Mouse (Mus musculus): Measurements from ENCODE around the gene Adgrg3. TPM values are rescaled to one million over a fixed set of nuclear protein-coding genes. Genes with fewer than 3 reads are reported as not detected.
A peak's percentile ranks its signal among the peaks of the same experiment; 100 is the strongest.

Adgrg3 gene
- polyA plus RNA-seq, 1 experiment from 2014 or later, result 3.8 TPM

GRCm38 (mm10) chr8:95001655-95002054 is 15.8 kb upstream of the Adgrg3 start:
- no peak overlapping the region for H3K4me2 ChIP-seq (replicated peaks; ENCODE audit: low read depth, low read length)
- H3K27me3 ChIP-seq (ENCODE audit: control insufficient read depth, insufficient read depth, low read length), result no peaks in the 10 kb centered on the region
- no peak overlapping the region for H3K27ac ChIP-seq (ENCODE audit: low read length)
- peaks cover 32% of the 10 kb centered on the region; the same call in 1 of the 2 replicates for H3K4me1 ChIP-seq (ENCODE audit: control insufficient read depth, insufficient read depth, low read length)
- peak; percentile 68 for ATAC-seq (ENCODE audit: insufficient number of reproducible peaks, insufficient read depth, low FRiP score, low read depth)
- H3K4me3 ChIP-seq (ENCODE audit: low read depth, low read length), result no peak overlapping the region
- H3K9ac ChIP-seq (replicated peaks; ENCODE audit: low read depth, low read length), result no peak overlapping the region
- WGBS, result 4% methylated on average over 7 of the region's 7 CpGs
- peaks cover 5% of the 10 kb centered on the region; the same call in 1 of the 2 replicates for H3K36me3 ChIP-seq (ENCODE audit: control insufficient read depth, insufficient read depth, low read length)
- H3K9me3 ChIP-seq (ENCODE audit: control insufficient read depth, low read depth, low read length), result no peaks in the 10 kb centered on the region

GRCm38 (mm10) chr8:95002089-95002655 is 15.3 kb upstream of the Adgrg3 start:
- 42% methylated on average over 8 of the region's 8 CpGs for WGBS
- Histone ChIP-seq H3K9me3 (ENCODE audit: control insufficient read depth, low read depth, low read length) (no peaks in the 10 kb centered on the region), H3K36me3 (ENCODE audit: control insufficient read depth, insufficient read depth, low read length) (peaks cover 5% of the 10 kb centered on the region; the same call in 1 of the 2 replicates), H3K4me1 (ENCODE audit: control insufficient read depth, insufficient read depth, low read length) (peaks cover 32% of the 10 kb centered on the region; the same call in 1 of the 2 replicates), H3K4me2 (replicated peaks; ENCODE audit: low read depth, low read length) (no peak overlapping the region), H3K27me3 (ENCODE audit: control insufficient read depth, insufficient read depth, low read length) (no peaks in the 10 kb centered on the region), H3K27ac (ENCODE audit: low read length) (no peak overlapping the region), H3K9ac (replicated peaks; ENCODE audit: low read depth, low read length) (no peak overlapping the region), H3K4me3 (ENCODE audit: low read depth, low read length) (no peak overlapping the region)
- ATAC-seq (ENCODE audit: insufficient number of reproducible peaks, insufficient read depth, low FRiP score, low read depth), result no peak

- 0 out of 2 replicates have a peak, but pooled peaks have one; percentile 16 for ATAC-seq (ENCODE audit: insufficient number of reproducible peaks, insufficient read depth, low FRiP score, low read depth)
- no peak overlapping the region for H3K27ac ChIP-seq (ENCODE audit: low read length)
- H3K4me3 ChIP-seq (ENCODE audit: low read depth, low read length), result no peak overlapping the region
- no peaks in the 10 kb centered on the region for H3K27me3 ChIP-seq (ENCODE audit: control insufficient read depth, insufficient read depth, low read length)
- 80% methylated on average over 15 of the region's 15 CpGs for WGBS
- no peaks in the 10 kb centered on the region for H3K9me3 ChIP-seq (ENCODE audit: control insufficient read depth, low read depth, low read length)
- H3K36me3 ChIP-seq (ENCODE audit: control insufficient read depth, insufficient read depth, low read length), result peaks cover 3% of the 10 kb centered on the region; the same call in 1 of the 2 replicates
- no peaks in the 10 kb centered on the region for H3K4me1 ChIP-seq (ENCODE audit: control insufficient read depth, insufficient read depth, low read length)
- H3K4me2 ChIP-seq (replicated peaks; ENCODE audit: low read depth, low read length), result no peak overlapping the region
- H3K9ac ChIP-seq (replicated peaks; ENCODE audit: low read depth, low read length), result no peak overlapping the region
Measured at GRCm38 (mm10) chr8:95012442-95012919, 5.0 kb upstream of the Adgrg3 start.

- no peak overlapping the region for H3K4me2 ChIP-seq (replicated peaks; ENCODE audit: low read depth, low read length)
- H3K4me1 ChIP-seq (ENCODE audit: control insufficient read depth, insufficient read depth, low read length), result no peaks in the 10 kb centered on the region
- no peak overlapping the region for H3K27ac ChIP-seq (ENCODE audit: low read length)
- H3K27me3 ChIP-seq (ENCODE audit: control insufficient read depth, insufficient read depth, low read length), result no peaks in the 10 kb centered on the region
- H3K4me3 ChIP-seq (ENCODE audit: low read depth, low read length), result no peak overlapping the region
- WGBS, result 83% methylated on average over 4 of the region's 4 CpGs
- H3K36me3 ChIP-seq (ENCODE audit: control insufficient read depth, insufficient read depth, low read length), result peaks cover 3% of the 10 kb centered on the region; the same call in 1 of the 2 replicates
- no peak overlapping the region for H3K9ac ChIP-seq (replicated peaks; ENCODE audit: low read depth, low read length)
- no peak for ATAC-seq (ENCODE audit: insufficient number of reproducible peaks, insufficient read depth, low FRiP score, low read depth)
- no peaks in the 10 kb centered on the region for H3K9me3 ChIP-seq (ENCODE audit: control insufficient read depth, low read depth, low read length)
Measured at GRCm38 (mm10) chr8:95015866-95016265, 1.6 kb upstream of the Adgrg3 start.

- H3K4me1 ChIP-seq (ENCODE audit: control insufficient read depth, insufficient read depth, low read length), result no peaks in the 10 kb centered on the region
- no peak overlapping the region for H3K4me3 ChIP-seq (ENCODE audit: low read depth, low read length)
- H3K9me3 ChIP-seq (ENCODE audit: control insufficient read depth, low read depth, low read length), result no peaks in the 10 kb centered on the region
- H3K9ac ChIP-seq (replicated peaks; ENCODE audit: low read depth, low read length), result no peak overlapping the region
- no peak overlapping the region for H3K4me2 ChIP-seq (replicated peaks; ENCODE audit: low read depth, low read length)
- ATAC-seq (ENCODE audit: insufficient number of reproducible peaks, insufficient read depth, low FRiP score, low read depth), result no peak
- WGBS, result 60% methylated on average over 4 of the region's 4 CpGs
- no peak overlapping the region for H3K27ac ChIP-seq (ENCODE audit: low read length)
- peaks cover 1% of the 10 kb centered on the region; the same call in 1 of the 2 replicates for H3K36me3 ChIP-seq (ENCODE audit: control insufficient read depth, insufficient read depth, low read length)
- no peaks in the 10 kb centered on the region for H3K27me3 ChIP-seq (ENCODE audit: control insufficient read depth, insufficient read depth, low read length)
Measured at GRCm38 (mm10) chr8:95016684-95017083, 808 bp upstream of the Adgrg3 start.

- ATAC-seq (ENCODE audit: insufficient number of reproducible peaks, insufficient read depth, low FRiP score, low read depth), result no peak
- H3K27me3 ChIP-seq (ENCODE audit: control insufficient read depth, insufficient read depth, low read length), result no peaks in the 10 kb centered on the region
- no peak overlapping the region for H3K27ac ChIP-seq (ENCODE audit: low read length)
- H3K9ac ChIP-seq (replicated peaks; ENCODE audit: low read depth, low read length), result no peak overlapping the region
- H3K36me3 ChIP-seq (ENCODE audit: control insufficient read depth, insufficient read depth, low read length), result no peaks in the 10 kb centered on the region
- WGBS, result 56% methylated on average over 9 of the region's 9 CpGs
- H3K4me3 ChIP-seq (ENCODE audit: low read depth, low read length), result no peak overlapping the region
- no peaks in the 10 kb centered on the region for H3K4me1 ChIP-seq (ENCODE audit: control insufficient read depth, insufficient read depth, low read length)
- no peak overlapping the region for H3K4me2 ChIP-seq (replicated peaks; ENCODE audit: low read depth, low read length)
- H3K9me3 ChIP-seq (ENCODE audit: control insufficient read depth, low read depth, low read length), result no peaks in the 10 kb centered on the region
Measured at GRCm38 (mm10) chr8:95017969-95018635, 610 bp downstream of the Adgrg3 start.

GRCm38 (mm10) chr8:95020293-95020777 is 2.8 kb downstream of the Adgrg3 start:
- H3K4me2 ChIP-seq (replicated peaks; ENCODE audit: low read depth, low read length), result no peak overlapping the region
- H3K27ac ChIP-seq (ENCODE audit: low read length), result no peak overlapping the region
- no peaks in the 10 kb centered on the region for H3K4me1 ChIP-seq (ENCODE audit: control insufficient read depth, insufficient read depth, low read length)

GRCm38 (mm10) chr8:95020821-95021220 is 3.3 kb downstream of the Adgrg3 start:
- Histone ChIP-seq H3K4me3 (ENCODE audit: low read depth, low read length) (no peak overlapping the region), H3K9ac (replicated peaks; ENCODE audit: low read depth, low read length) (no peak overlapping the region), H3K9me3 (ENCODE audit: control insufficient read depth, low read depth, low read length) (no peaks in the 10 kb centered on the region), H3K27ac (ENCODE audit: low read length) (no peak overlapping the region), H3K4me2 (replicated peaks; ENCODE audit: low read depth, low read length) (no peak overlapping the region), H3K4me1 (ENCODE audit: control insufficient read depth, insufficient read depth, low read length) (no peaks in the 10 kb centered on the region), H3K36me3 (ENCODE audit: control insufficient read depth, insufficient read depth, low read length) (no peaks in the 10 kb centered on the region), H3K27me3 (ENCODE audit: control insufficient read depth, insufficient read depth, low read length) (no peaks in the 10 kb centered on the region)
- WGBS, result 62% methylated on average over 10 of the region's 10 CpGs
- no peak for ATAC-seq (ENCODE audit: insufficient number of reproducible peaks, insufficient read depth, low FRiP score, low read depth)

More at GRCm38 (mm10) chr8:95020293-95020777, 2.8 kb downstream of the Adgrg3 start:
- Histone ChIP-seq H3K36me3 (ENCODE audit: control insufficient read depth, insufficient read depth, low read length) (no peaks in the 10 kb centered on the region), H3K4me3 (ENCODE audit: low read depth, low read length) (no peak overlapping the region), H3K27me3 (ENCODE audit: control insufficient read depth, insufficient read depth, low read length) (no peaks in the 10 kb centered on the region), H3K9ac (replicated peaks; ENCODE audit: low read depth, low read length) (no peak overlapping the region), H3K9me3 (ENCODE audit: control insufficient read depth, low read depth, low read length) (no peaks in the 10 kb centered on the region)
- ATAC-seq (ENCODE audit: insufficient number of reproducible peaks, insufficient read depth, low FRiP score, low read depth), result peak; percentile 26; the same call in 1 of the 2 replicates
- WGBS, result 49% methylated on average over 12 of the region's 12 CpGs

Measured in stomach, embryonic 14.5 days (tissue).